Mouse (Mus musculus) liver, embryonic 16.5 days (tissue): ENCODE measurements around the gene Znrf3. TPM values are rescaled to one million over a fixed set of nuclear protein-coding genes. Genes with fewer than 3 reads are reported as not detected.

Experiments used
- ATAC-seq: fragments of 200-750 bp; cut with Nextera tagmentation; 2 replicates; pipeline ENCODE4 v1.8.0; 2017; ENCODE audit warnings: low read depth, mild to moderate bottlenecking, moderate number of reproducible peaks, moderate library complexity
- H3K27ac ChIP-seq: fragments of 300-500 bp; sonication (generic); 2 replicates; pipeline ENCODE4 v1.5.1; 2014; ENCODE audit warnings: mild to moderate bottlenecking, low read length
- H3K27me3 ChIP-seq: fragments of 300-500 bp; sonication (generic); 2 replicates; pipeline ENCODE4 v1.6.1; 2014; ENCODE audit warnings: low read depth, low read length, mixed read lengths; ENCODE audit not compliant: control insufficient read depth, insufficient read depth
- H3K36me3 ChIP-seq: fragments of 300-500 bp; sonication (generic); 2 replicates; pipeline ENCODE4 v1.6.1; 2014; ENCODE audit warnings: mild to moderate bottlenecking; ENCODE audit not compliant: control insufficient read depth, insufficient read depth
- H3K4me1 ChIP-seq: fragments of 300-500 bp; sonication (generic); 2 replicates; pipeline ENCODE4 v1.6.1; 2014; ENCODE audit warnings: low read depth, low read length, mixed read lengths; ENCODE audit not compliant: control insufficient read depth
- H3K4me2 ChIP-seq: fragments of 300-500 bp; sonication (generic); 2 replicates; pipeline ENCODE4 v1.6.1; 2014; ENCODE audit warnings: low read depth, low read length, mixed read lengths
- H3K4me3 ChIP-seq: fragments of 300-500 bp; sonication (generic); 2 replicates; pipeline ENCODE4 v1.5.1; 2014; ENCODE audit warnings: low read depth, mild to moderate bottlenecking, low read length
- H3K9ac ChIP-seq: fragments of 300-500 bp; sonication (generic); 2 replicates; pipeline ENCODE4 v1.6.1; 2014; ENCODE audit warnings: low read depth, low read length
- H3K9me3 ChIP-seq: fragments of 300-500 bp; sonication (generic); replicated peaks from 2 replicates; pipeline ENCODE4 v1.6.1; 2016; ENCODE audit warnings: low read length; ENCODE audit not compliant: control insufficient read depth
- WGBS: fragments of 180-500 bp; shearing (Covaris S2); extraction: QIAGEN DNeasy Blood & Tissue Kit; methylation state at CpG from one replicate; pipeline ENCODE4 v1.1.7; 2014; ENCODE audit not compliant: insufficient replicate concordance; 5-methylcytosine and 5-hydroxymethylcytosine counted together
- polyA plus RNA-seq: library from polyadenylated mRNA; unstranded; fragments of >200 nt; fragmentation: Nextera tagmentation; extraction: Ambion mirVana; gene quantifications from 2 replicates; pipeline ENCODE4 v1.2.1, GENCODE M21; 2015

The Znrf3 gene
- polyA plus RNA-seq, 1 experiment from 2014 or later: 2.9 TPM

DNA sequence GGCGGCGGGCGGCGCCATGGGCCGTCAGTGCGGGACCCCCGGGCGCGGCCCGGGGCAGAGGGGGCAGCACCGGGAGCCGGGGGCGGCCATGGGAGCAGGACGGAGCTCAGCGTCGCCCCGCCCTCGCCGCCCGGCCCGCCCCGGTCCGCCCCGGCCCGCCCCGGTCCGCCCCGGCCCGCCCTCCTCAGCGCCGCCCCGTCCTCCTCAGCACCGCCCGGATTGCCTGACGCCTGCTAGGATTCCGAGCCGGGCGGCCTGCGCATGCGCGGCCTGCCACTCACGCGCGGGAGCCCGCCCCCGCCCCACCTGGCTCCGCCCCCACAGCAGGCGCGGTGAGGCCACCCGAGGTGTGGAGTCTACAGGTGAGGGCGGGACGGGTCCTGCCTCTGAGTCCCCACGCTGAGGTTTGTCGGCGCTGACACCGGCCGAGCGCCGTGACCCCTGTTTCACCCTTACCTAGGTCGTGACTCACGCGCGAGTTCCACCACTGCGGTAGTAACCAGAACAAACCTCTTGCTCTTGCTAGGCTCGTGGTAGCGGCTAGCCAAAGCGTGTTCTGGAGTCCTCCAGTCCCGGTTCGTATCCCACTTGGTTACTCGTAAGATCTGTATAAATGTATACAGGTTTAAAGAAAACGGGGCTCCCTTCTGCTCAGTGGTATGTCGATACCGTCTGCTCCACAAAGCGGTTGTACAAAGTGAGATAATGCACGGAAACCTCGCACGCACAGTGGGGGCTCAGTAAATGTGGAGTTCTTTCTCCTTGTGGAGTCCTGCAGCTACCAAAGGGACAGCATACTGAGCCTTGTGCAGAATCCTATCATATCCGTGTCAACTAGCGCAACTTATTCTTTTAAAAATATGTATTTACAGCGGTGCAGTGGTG, 182.9 kb downstream of the Znrf3 start, which contains the start of gene Kremen1:
Kremen1 (minus strand) TSS at position 51 of the 885 bp plus-strand sequence.
- H3K9me3 ChIP-seq: no peaks in the 10 kb centered on the region
- H3K27ac ChIP-seq: no peak within 1 kb of the TSS; the same call in 1 of the 2 replicates
- H3K36me3 ChIP-seq: no peaks in the 10 kb centered on the region
- peaks cover 18% of the 10 kb centered on the region for H3K27me3 ChIP-seq
- peak within 1 kb of the TSS; percentile 77 for H3K9ac ChIP-seq
- peaks cover 17% of the 10 kb centered on the region for H3K4me1 ChIP-seq
- peak within 1 kb of the TSS; percentile 77 for H3K4me2 ChIP-seq
- ATAC-seq: peak; percentile 99
- peak within 1 kb of the TSS; percentile 80 for H3K4me3 ChIP-seq
- WGBS: 2% methylated on average over 55 of the region's 80 CpGs

- Histone ChIP-seq H3K9me3 (no peaks in the 10 kb centered on the region), H3K9ac (peak overlapping the region; percentile 77), H3K27me3 (peaks cover 18% of the 10 kb centered on the region), H3K27ac (no peak overlapping the region; the same call in 1 of the 2 replicates), H3K36me3 (no peaks in the 10 kb centered on the region), H3K4me1 (peaks cover 17% of the 10 kb centered on the region), H3K4me2 (peak overlapping the region; percentile 77), H3K4me3 (peak overlapping the region; percentile 80)
- no peak for ATAC-seq
- WGBS: 2% methylated on average over 37 of the region's 42 CpGs
These were observed 183.6 kb downstream of the Znrf3 start for GRCm38 (mm10) chr11:5260942-5261459.

- Histone ChIP-seq H3K4me2 (no peak overlapping the region), H3K9me3 (no peaks in the 10 kb centered on the region), H3K27ac (no peak overlapping the region), H3K4me1 (peaks cover 17% of the 10 kb centered on the region), H3K9ac (no peak overlapping the region), H3K27me3 (peaks cover 18% of the 10 kb centered on the region), H3K4me3 (no peak overlapping the region), H3K36me3 (no peaks in the 10 kb centered on the region)
- WGBS: 50% methylated on average over 10 of the region's 10 CpGs
- ATAC-seq: no peak
These were observed 184.6 kb downstream of the Znrf3 start for GRCm38 (mm10) chr11:5259944-5260598.

- no peak for ATAC-seq
- H3K27ac ChIP-seq: no peak overlapping the region
- no peaks in the 10 kb centered on the region for H3K9me3 ChIP-seq
- WGBS: 78% methylated on average over 6 of the region's 6 CpGs
- peaks cover 20% of the 10 kb centered on the region for H3K4me1 ChIP-seq
- H3K9ac ChIP-seq: no peak overlapping the region
- no peak overlapping the region for H3K4me2 ChIP-seq
- H3K4me3 ChIP-seq: no peak overlapping the region
- peaks cover 18% of the 10 kb centered on the region for H3K27me3 ChIP-seq
- no peaks in the 10 kb centered on the region for H3K36me3 ChIP-seq
These were observed 186.6 kb downstream of the Znrf3 start for GRCm38 (mm10) chr11:5258036-5258435.

DNA sequence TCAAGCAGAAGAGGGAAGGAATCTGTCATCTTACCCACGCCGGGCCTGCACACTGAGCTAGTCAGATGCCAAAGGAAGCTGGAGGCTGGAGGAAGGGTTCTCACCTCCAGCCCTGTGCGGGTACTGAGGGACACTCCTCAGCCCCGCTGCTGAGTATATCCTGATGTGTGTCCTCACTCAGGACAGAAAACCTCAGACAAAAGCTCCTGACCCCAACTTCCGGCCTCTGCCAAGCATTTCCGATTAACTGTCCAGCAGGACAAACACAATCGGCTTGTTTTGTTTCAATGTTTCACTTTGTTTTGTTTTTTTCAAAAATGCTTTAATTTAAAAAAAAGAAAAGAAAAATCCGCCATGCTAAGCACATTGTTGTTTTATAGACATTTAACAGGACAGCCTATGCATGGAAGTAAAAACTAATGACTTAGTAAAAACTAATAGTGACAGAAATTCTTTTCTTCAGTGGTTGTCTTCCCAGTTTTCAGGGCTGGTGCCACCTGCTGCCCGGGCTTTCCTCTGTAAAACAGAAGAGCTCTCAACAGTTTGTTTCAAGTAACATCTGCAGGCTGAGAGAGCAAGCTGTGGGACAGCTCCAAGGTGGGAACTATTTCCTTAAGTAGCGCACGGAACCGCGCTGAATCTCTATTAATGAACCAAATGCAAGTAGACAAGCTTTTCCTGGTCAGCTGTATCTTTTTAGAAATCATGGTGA, 187.3 kb downstream of the Znrf3 start:
- 53% methylated on average over 13 of the region's 13 CpGs for WGBS
- H3K9ac ChIP-seq: no peak overlapping the region
- H3K4me3 ChIP-seq: no peak overlapping the region
- H3K27me3 ChIP-seq: peaks cover 18% of the 10 kb centered on the region
- no peaks in the 10 kb centered on the region for H3K36me3 ChIP-seq
- H3K9me3 ChIP-seq: no peaks in the 10 kb centered on the region
- no peak overlapping the region for H3K4me2 ChIP-seq
- H3K4me1 ChIP-seq: peaks cover 20% of the 10 kb centered on the region
- no peak overlapping the region for H3K27ac ChIP-seq
- ATAC-seq: no peak

DNA sequence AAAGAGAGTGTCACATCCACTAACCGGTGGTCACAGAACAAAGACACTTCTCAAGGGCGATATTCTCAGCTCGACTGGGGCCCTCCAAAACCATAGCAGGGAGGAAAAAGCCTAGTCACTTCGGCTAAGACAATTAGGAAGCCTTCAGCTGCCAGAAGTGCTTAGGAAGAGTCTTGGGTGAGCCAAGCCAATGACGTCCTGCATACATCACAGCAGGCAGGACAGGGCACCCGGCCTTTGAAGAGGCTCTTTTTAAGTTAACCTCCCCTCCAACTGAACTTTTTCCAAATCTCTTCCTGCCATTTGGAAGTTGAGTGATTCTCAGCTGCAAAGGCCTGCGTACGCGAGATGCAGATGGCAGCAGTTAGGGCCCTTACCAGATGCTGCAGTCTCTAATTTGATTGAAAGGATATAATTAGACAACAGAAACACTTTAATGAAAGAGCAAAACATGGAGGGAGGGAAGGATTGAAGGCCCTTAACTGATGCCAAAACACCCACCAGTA, 189.1 kb downstream of the Znrf3 start:
- Histone ChIP-seq H3K4me2 (no peak overlapping the region), H3K4me1 (peaks cover 10% of the 10 kb centered on the region), H3K4me3 (no peak overlapping the region), H3K9ac (no peak overlapping the region), H3K27ac (no peak overlapping the region), H3K36me3 (no peaks in the 10 kb centered on the region), H3K27me3 (peaks cover 11% of the 10 kb centered on the region), H3K9me3 (no peaks in the 10 kb centered on the region)
- ATAC-seq: no peak
- WGBS: 57% methylated on average over 9 of the region's 9 CpGs

- Histone ChIP-seq H3K27ac (no peak overlapping the region), H3K27me3 (no peaks in the 10 kb centered on the region), H3K4me3 (no peak overlapping the region), H3K36me3 (no peaks in the 10 kb centered on the region), H3K9me3 (no peaks in the 10 kb centered on the region), H3K4me2 (no peak overlapping the region), H3K4me1 (peaks cover 5% of the 10 kb centered on the region; the same call in 1 of the 2 replicates), H3K9ac (no peak overlapping the region)
- WGBS: 35% methylated on average over 2 of the region's 2 CpGs
- ATAC-seq: no peak
These were observed 190.6 kb downstream of the Znrf3 start for GRCm38 (mm10) chr11:5254016-5254415.

GRCm38 (mm10) chr11:5253528-5253927, 191.1 kb downstream of the Znrf3 start:
- Histone ChIP-seq H3K4me3 (no peak overlapping the region), H3K27me3 (no peaks in the 10 kb centered on the region), H3K4me1 (peaks cover 5% of the 10 kb centered on the region; the same call in 1 of the 2 replicates), H3K9ac (no peak overlapping the region), H3K27ac (no peak overlapping the region), H3K36me3 (no peaks in the 10 kb centered on the region), H3K9me3 (no peaks in the 10 kb centered on the region), H3K4me2 (no peak overlapping the region)
- 26% methylated on average over 3 of the region's 3 CpGs for WGBS
- no peak for ATAC-seq
